Mouse (Mus musculus) midbrain, embryonic 11.5 days (tissue): ENCODE data around the gene Hoxb4. TPM values are rescaled to one million over a fixed set of nuclear protein-coding genes. Genes with fewer than 3 reads are reported as not detected.
A peak's percentile ranks its signal among the peaks of the same experiment; 100 is the strongest.

ENCODE experiments used
- ATAC-seq: fragments of 200-750 bp; cut with Nextera tagmentation; 2 replicates; pipeline ENCODE4 v1.8.0; 2017; ENCODE audit warnings: moderate TSS enrichment, moderate library complexity; ENCODE audit not compliant: low FRiP score
- DNase-seq: peaks from one replicate; pipeline ENCODE4 v3.0.0; 2015; ENCODE audit warnings: low spot score; ENCODE audit errors: missing footprints
- H3K27ac ChIP-seq: fragments of 300-500 bp; sonication (generic); 2 replicates; pipeline ENCODE4 v1.5.1; 2014; ENCODE audit warnings: low read depth, low read length
- H3K27me3 ChIP-seq: fragments of 300-500 bp; sonication (generic); 2 replicates; pipeline ENCODE4 v1.6.1; 2014; ENCODE audit warnings: mild to moderate bottlenecking, low read length, moderate library complexity, mixed read lengths; ENCODE audit not compliant: control insufficient read depth, insufficient read depth
- H3K36me3 ChIP-seq: fragments of 300-500 bp; sonication (generic); 2 replicates; pipeline ENCODE4 v1.6.1; 2014; ENCODE audit warnings: mild to moderate bottlenecking, low read length, moderate library complexity, mixed read lengths; ENCODE audit not compliant: control insufficient read depth, insufficient read depth
- H3K4me1 ChIP-seq: fragments of 300-500 bp; sonication (generic); 2 replicates; pipeline ENCODE4 v1.6.1; 2014; ENCODE audit warnings: low read length; ENCODE audit not compliant: control insufficient read depth, insufficient read depth
- H3K4me2 ChIP-seq: fragments of 300-500 bp; sonication (generic); 2 replicates; pipeline ENCODE4 v1.6.1; 2014; ENCODE audit warnings: mild to moderate bottlenecking, moderate library complexity
- H3K4me3 ChIP-seq: fragments of 300-500 bp; sonication (generic); 2 replicates; pipeline ENCODE4 v1.5.1; 2014; ENCODE audit warnings: low read depth, low read length
- H3K9ac ChIP-seq: fragments of 300-500 bp; sonication (generic); 2 replicates; pipeline ENCODE4 v1.6.1; 2014; ENCODE audit warnings: low read length
- H3K9me3 ChIP-seq: fragments of 300-500 bp; sonication (generic); 2 replicates; pipeline ENCODE4 v1.6.1; 2016; ENCODE audit warnings: low read length; ENCODE audit not compliant: control insufficient read depth
- WGBS: fragments of 180-500 bp; shearing (Covaris S2); extraction: QIAGEN DNeasy Blood & Tissue Kit; methylation state at CpG from one replicate; pipeline ENCODE4 v1.1.7; 2014; 5-methylcytosine and 5-hydroxymethylcytosine counted together
- polyA plus RNA-seq: library from polyadenylated mRNA; unstranded; fragments of >200 nt; fragmentation: Nextera tagmentation; extraction: Ambion mirVana; gene quantifications from 2 replicates; pipeline ENCODE4 v1.2.1, GENCODE M21; 2014

The Hoxb4 gene
- not detected in 2 replicates for polyA plus RNA-seq

DNA sequence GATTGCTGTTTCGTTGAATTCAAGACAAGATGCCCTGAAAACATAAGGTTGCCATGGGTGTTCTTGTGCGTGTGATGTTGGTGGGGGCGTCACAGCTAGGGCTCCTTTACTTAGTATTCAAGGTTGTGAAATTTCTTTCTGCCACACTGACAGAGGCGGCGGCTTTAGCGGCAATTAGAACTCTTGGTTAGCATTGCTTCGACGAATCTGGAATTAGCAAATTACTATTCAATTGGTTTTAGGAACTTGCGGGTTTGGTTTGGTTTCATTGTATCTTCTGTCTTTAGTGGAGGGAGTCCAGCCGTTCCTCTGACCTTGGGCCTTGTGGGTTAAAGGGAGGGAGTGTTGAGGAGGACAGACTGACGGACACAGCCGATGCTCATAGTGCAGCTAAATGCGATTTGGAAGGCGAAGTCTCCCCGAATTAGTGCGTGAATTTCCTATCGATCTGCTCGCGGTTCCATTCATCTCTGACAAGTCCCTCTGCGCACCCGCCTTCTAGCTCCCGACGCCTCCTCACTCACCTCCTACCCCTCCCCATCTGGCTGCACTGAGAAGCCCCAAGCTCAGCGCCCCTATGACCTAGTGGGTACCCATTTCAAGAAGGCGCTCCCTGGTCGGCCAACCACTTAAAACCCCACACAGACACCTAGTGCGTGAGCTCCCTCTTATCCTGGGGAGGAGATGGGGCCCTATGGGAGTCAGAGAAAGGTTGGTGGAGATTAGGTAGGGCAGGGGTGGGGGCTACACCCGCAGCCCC lies at the start of gene Hoxb4:
Gene Hoxb4, plus strand, starts transcription at position 660 of the 760 bp plus-strand sequence.
- Histone ChIP-seq H3K4me3 (peak within 1 kb of the TSS; percentile 24), H3K9me3 (no peaks in the 10 kb centered on the region), H3K4me2 (peak within 1 kb of the TSS; percentile 39), H3K27ac (no peak within 1 kb of the TSS), H3K36me3 (no peaks in the 10 kb centered on the region), H3K27me3 (peaks cover 100% of the 10 kb centered on the region), H3K4me1 (peaks cover 5% of the 10 kb centered on the region), H3K9ac (no peak within 1 kb of the TSS)
- no peak; the same call in 1 of the 2 replicates for ATAC-seq
- DNase-seq, result peak; percentile 95
- WGBS, result 2% methylated on average over 28 of the region's 28 CpGs

DNA sequence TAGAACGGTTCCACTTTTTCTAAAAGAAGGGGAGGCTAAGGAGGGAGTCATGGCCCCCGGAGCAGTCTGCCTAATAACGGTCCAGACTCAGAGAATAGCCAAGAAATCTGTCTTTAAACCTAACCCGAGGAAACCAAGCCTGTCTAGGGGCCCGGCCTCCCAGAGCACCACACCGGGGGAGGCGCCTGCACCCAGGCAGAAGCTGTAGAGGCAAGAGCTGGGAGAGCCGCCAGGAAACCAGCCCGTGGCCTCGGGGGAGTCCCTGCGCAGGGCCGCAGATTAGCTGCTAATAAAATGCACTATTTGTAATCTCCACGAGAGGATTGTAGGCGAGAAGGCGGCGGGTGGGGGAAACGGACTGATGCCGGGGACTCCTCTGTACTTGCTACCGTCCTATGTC lies 48.2 kb upstream of the Hoxb4 start:
- Histone ChIP-seq H3K4me3 (no peak overlapping the region), H3K9ac (no peak overlapping the region), H3K27me3 (peaks cover 98% of the 10 kb centered on the region), H3K4me2 (no peak overlapping the region), H3K9me3 (no peaks in the 10 kb centered on the region), H3K4me1 (peaks cover 4% of the 10 kb centered on the region; the same call in 1 of the 2 replicates), H3K36me3 (no peaks in the 10 kb centered on the region), H3K27ac (no peak overlapping the region)
- under 1% methylated on average over 19 of the region's 19 CpGs for WGBS
- ATAC-seq (no peak), DNase-seq (no peak)

DNA sequence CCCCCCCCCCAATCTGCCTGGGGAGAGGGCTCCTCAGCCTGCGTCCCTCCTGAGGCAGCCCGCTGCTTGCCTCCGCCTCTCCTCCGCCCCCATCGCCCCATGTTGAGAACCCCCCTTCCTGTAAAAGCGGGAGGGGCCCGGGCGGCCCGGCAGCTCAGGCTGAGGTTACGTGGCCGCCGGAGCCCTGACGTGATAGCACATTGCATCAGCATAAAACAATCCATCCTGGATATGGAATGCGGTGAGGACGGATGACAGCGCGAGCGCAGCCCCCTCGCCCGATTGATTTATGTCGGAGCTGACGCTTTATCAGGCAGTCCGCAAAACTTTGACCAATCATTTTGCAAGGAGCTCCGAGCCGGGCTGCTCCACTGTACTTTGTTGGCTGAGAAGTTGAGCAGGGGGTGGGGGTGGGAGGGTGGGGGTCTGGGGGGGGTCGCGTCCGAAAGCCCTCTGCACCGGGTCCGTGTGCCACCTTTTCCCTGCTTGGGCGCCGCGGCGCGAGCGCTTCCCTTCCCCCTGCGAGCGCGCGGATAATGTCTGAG lies 47.0 kb upstream of the Hoxb4 start, which contains the start of gene Hoxb9:
Gene Hoxb9, plus strand, starts transcription at position 462 of the 545 bp plus-strand sequence.
- DNase-seq, result no peak
- Histone ChIP-seq H3K9me3 (no peaks in the 10 kb centered on the region), H3K4me2 (no peak within 1 kb of the TSS), H3K9ac (no peak within 1 kb of the TSS), H3K4me3 (no peak within 1 kb of the TSS), H3K4me1 (peaks cover 4% of the 10 kb centered on the region; the same call in 1 of the 2 replicates), H3K27ac (no peak within 1 kb of the TSS), H3K27me3 (peaks cover 98% of the 10 kb centered on the region), H3K36me3 (no peaks in the 10 kb centered on the region)
- under 1% methylated on average over 37 of the region's 40 CpGs for WGBS
- no peak for ATAC-seq

DNA sequence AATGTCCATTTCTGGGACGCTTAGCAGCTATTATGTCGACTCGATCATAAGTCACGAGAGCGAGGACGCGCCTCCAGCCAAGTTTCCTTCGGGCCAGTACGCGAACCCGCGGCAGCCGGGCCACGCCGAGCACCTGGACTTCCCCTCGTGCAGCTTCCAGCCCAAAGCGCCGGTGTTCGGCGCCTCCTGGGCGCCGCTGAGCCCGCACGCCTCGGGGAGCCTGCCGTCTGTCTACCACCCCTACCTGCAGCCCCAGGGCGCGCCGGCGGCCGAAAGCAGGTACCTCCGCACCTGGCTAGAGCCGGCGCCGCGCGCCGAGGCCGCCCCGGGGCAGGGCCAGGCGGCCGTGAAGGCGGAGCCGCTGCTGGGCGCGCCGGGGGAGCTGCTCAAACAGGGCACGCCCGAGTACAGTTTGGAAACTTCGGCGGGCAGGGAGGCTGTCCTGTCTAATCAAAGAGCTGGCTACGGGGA lies 46.5 kb upstream of the Hoxb4 start:
- H3K9me3 ChIP-seq, result no peaks in the 10 kb centered on the region
- H3K27ac ChIP-seq, result no peak overlapping the region
- H3K36me3 ChIP-seq, result no peaks in the 10 kb centered on the region
- H3K4me1 ChIP-seq, result peaks cover 4% of the 10 kb centered on the region; the same call in 1 of the 2 replicates
- no peak for ATAC-seq
- peaks cover 98% of the 10 kb centered on the region for H3K27me3 ChIP-seq
- WGBS, result under 1% methylated on average over 52 of the region's 52 CpGs
- no peak overlapping the region for H3K4me3 ChIP-seq
- no peak overlapping the region for H3K9ac ChIP-seq
- no peak for DNase-seq
- no peak overlapping the region for H3K4me2 ChIP-seq

DNA sequence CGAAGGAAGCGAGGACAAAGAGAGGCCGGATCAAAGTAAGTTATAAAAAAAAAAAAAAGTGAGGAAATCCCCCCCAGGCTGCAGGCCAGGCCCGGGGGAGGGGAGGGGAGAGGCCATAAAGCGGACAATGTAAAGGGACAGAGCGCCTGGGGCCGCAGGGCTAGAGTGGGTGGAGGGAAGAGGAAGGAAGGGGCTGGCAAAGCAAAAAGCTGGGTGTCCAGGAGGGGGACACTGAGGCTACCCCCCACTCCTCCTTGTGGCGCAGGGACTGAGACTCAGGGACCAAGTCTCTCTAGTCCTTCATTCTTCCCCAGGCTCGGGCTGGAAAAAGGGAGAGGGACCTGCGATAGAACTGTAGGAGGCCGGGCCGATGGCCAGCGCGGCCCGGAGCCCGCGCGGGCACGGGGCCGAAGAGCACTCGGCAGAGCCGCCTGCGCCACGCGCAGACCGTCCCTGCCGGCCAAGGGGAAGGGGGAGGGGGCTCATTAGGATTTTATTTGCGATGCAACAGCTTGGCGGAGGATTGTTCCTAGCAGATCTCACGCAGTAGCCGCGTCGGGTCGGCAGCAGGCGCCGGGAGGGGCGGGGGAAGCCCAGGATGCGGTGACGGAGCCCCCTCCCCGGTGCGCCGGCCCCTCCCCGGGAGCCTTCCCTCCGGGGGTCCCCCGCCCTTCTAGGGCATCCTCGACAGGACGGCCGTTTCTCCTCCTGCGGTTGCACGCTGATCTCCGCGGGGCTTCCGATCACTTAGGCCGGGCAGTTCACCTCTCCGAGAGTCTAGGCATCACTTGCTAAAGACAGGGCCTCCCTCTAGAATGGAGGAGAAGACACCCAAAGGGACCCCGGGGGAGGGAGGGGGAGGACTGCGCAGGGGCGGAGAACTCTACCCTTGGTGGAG lies 45.8 kb upstream of the Hoxb4 start:
- H3K4me2 ChIP-seq, result no peak overlapping the region

DNA sequence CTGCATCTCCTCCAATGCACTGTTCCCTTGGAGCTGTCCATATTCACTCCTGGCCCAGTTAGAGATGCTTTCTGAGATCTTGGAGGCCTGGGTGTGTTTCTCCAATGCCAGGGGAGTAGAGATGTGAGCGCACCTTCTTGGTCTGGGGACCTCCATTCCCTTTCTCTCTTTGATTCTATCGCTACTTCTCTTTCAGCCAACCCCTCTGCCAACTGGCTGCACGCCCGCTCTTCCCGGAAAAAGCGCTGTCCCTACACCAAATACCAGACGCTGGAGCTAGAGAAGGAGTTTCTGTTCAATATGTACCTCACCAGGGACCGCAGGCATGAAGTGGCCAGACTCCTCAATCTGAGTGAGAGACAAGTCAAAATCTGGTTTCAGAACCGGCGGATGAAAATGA lies 43.6 kb upstream of the Hoxb4 start:
- no peak for ATAC-seq
- no peaks in the 10 kb centered on the region for H3K36me3 ChIP-seq
- no peak overlapping the region for H3K9ac ChIP-seq
- no peak for DNase-seq
- WGBS, result 2% methylated on average over 10 of the region's 10 CpGs
- peaks cover 4% of the 10 kb centered on the region; the same call in 1 of the 2 replicates for H3K4me1 ChIP-seq
- no peak overlapping the region for H3K27ac ChIP-seq
- H3K4me3 ChIP-seq, result no peak overlapping the region
- no peak overlapping the region for H3K4me2 ChIP-seq
- H3K9me3 ChIP-seq, result no peaks in the 10 kb centered on the region
- H3K27me3 ChIP-seq, result peaks cover 100% of the 10 kb centered on the region

More for the DNA sequence above, 45.8 kb upstream of the Hoxb4 start:
- H3K9ac ChIP-seq, result no peak overlapping the region
- no peak overlapping the region for H3K27ac ChIP-seq
- no peak for DNase-seq
- no peaks in the 10 kb centered on the region for H3K9me3 ChIP-seq
- under 1% methylated on average over 58 of the region's 58 CpGs for WGBS
- no peaks in the 10 kb centered on the region for H3K36me3 ChIP-seq
- H3K4me3 ChIP-seq, result no peak overlapping the region
- H3K4me1 ChIP-seq, result peaks cover 4% of the 10 kb centered on the region; the same call in 1 of the 2 replicates
- H3K27me3 ChIP-seq, result peaks cover 98% of the 10 kb centered on the region
- no peak for ATAC-seq

DNA sequence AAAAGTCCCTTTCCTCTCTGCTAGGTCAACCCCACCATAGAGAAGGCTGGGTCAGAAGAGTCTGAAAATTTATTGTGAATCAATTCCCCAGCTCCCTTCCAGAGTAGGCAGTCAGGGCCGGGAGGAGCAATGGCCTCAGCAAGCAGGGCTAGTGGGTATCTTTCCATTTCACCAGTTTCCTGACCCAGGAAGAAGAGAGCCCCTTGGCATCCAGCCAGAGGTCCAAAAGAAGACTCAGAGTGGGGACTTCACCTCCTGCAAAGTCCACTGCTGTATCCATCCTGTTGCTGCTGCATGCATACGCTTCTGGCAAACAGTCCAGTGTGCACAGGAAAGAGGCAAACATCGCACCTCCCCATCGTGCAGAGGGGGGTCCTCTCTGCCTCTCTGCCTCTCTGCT lies 42.2 kb upstream of the Hoxb4 start:
- no peaks in the 10 kb centered on the region for H3K36me3 ChIP-seq
- H3K4me3 ChIP-seq, result no peak overlapping the region
- H3K9me3 ChIP-seq, result no peaks in the 10 kb centered on the region
- 16% methylated on average over 4 of the region's 4 CpGs for WGBS
- ATAC-seq, result no peak
- peaks cover 4% of the 10 kb centered on the region; the same call in 1 of the 2 replicates for H3K4me1 ChIP-seq
- no peak overlapping the region for H3K9ac ChIP-seq
- DNase-seq, result no peak
- no peak overlapping the region for H3K27ac ChIP-seq
- peaks cover 100% of the 10 kb centered on the region for H3K27me3 ChIP-seq
- H3K4me2 ChIP-seq, result no peak overlapping the region

DNA sequence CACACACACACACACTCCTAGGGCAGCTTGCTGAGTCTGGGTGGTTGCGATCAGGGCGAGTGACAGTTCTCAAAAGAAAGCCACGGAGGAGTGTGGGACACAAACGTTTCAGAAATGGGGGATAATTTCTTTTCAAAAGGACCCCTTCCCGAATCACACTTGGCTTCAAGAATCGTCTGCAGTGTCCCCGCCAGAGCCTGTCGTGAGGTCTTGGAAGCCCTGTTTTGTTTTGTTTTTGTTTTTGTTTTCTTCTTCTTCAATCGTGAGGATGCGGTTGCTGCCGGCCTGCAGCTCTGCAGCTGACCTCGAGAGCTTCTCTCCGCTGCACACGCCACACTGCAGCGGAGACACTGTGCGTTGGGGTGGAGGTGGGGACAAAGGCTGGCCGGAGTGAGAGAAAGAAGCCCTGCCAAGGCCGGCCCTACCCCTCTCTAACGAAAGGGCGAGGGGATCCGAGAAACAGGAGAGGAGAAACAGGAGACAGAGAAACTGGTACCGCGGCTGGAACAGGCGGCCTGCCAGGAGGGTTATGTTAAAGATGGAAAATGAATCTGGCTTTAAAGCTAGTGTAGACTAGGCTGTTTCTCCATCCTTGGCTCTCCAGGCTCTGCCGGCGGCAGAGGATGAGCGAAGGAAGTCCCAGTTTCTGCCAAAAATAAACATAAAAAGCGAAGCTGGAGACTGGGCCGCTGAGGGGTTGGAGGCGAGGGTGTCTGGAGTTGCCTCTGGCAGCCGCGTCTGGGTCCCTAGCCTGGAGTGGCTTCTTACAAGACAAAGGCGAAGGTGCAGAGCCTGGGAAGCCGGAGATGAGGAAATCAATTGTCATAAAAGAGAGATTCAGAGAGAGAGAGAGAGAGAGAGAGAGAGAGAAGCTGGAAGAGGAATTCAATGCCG lies 40.7 kb upstream of the Hoxb4 start:
- ATAC-seq (no peak), DNase-seq (no peak)
- WGBS, result 1% methylated on average over 35 of the region's 35 CpGs
- Histone ChIP-seq H3K36me3 (no peaks in the 10 kb centered on the region), H3K9ac (no peak overlapping the region), H3K9me3 (no peaks in the 10 kb centered on the region), H3K27me3 (peaks cover 100% of the 10 kb centered on the region), H3K4me2 (no peak overlapping the region), H3K4me1 (no peaks in the 10 kb centered on the region), H3K27ac (no peak overlapping the region), H3K4me3 (no peak overlapping the region)
